Mouse (Mus musculus) spleen, adult 12 weeks (tissue): Measurements from ENCODE around the gene Abcb11.
"Not testable (repeated sequence)": the region's sequence is repeated elsewhere in the genome, so short reads cannot be mapped to it uniquely, and the experiment has no call there.

Experiments used
- DNase-seq: peaks from one replicate; pipeline ENCODE4 v3.0.0; 2022; ENCODE audit warnings: low spot score

Abcb11 gene

GRCm38 (mm10) chr2:69342496-69343221 lies at the start of gene Abcb11:
TSS of gene Abcb11 (minus strand) at chr2:69342616.
- no peak for DNase-seq

GRCm38 (mm10) chr2:69386118-69386871 lies 43.9 kb upstream of the Abcb11 start:
- DNase-seq = no peak

GRCm38 (mm10) chr2:69382838-69383237 lies 40.4 kb upstream of the Abcb11 start:
- no peak for DNase-seq

GRCm38 (mm10) chr2:69381740-69382139 lies 39.3 kb upstream of the Abcb11 start:
- DNase-seq = no peak

- DNase-seq = peak; percentile 1
Measured at GRCm38 (mm10) chr2:69380281-69380680, 37.9 kb upstream of the Abcb11 start, which contains the start of gene Dhrs9. TSS of gene Dhrs9 (plus strand) at chr2:69380445.

- DNase-seq = no peak
Measured at GRCm38 (mm10) chr2:69379801-69380200, 37.4 kb upstream of the Abcb11 start.

GRCm38 (mm10) chr2:69376780-69377179 lies 34.4 kb upstream of the Abcb11 start:
- DNase-seq = no peak

- DNase-seq = no peak
Measured at GRCm38 (mm10) chr2:69365275-69365674, 22.9 kb upstream of the Abcb11 start.

DNA sequence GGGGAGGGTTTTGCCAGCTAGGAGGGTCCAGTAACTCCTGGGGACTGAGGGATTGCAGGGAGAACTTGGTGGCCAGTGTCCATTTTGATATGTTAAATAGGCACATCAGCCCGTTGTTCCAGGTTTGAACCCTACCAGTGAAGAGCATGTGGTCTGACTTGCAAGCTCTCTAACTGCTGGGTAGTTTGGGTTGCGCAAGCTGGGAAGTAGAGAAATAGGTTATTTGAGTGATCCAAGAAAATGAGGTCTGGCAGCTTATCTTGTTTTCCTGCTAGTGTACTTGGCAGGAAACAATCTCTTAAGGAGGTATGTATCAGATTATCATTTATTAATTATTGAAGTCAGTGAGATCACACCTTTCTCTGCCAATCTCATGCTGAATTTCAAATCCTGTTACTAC lies 22.4 kb upstream of the Abcb11 start:
- DNase-seq = no peak

DNA sequence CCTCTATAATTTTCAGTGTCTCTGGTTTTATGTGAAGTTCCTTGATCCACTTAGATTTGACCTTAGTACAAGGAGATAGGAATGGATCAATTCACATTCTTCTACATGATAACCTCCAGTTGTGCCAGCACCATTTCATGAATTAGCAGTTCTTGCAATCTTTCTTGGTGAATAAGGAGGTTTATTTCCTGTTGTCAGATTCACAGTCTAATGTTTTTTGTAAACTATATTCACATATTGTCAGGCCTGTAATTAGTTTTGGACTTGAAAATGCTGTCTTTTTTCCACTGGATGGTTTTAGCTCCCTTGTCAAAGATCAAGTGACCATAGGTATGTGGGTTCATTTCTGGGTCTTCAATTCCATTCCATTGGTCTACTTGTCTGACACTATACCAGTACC lies 13.0 kb upstream of the Abcb11 start:
- not testable (repeated sequence) for DNase-seq

- no peak for DNase-seq
Measured at GRCm38 (mm10) chr2:69341506-69341905, 910 bp downstream of the Abcb11 start.

DNA sequence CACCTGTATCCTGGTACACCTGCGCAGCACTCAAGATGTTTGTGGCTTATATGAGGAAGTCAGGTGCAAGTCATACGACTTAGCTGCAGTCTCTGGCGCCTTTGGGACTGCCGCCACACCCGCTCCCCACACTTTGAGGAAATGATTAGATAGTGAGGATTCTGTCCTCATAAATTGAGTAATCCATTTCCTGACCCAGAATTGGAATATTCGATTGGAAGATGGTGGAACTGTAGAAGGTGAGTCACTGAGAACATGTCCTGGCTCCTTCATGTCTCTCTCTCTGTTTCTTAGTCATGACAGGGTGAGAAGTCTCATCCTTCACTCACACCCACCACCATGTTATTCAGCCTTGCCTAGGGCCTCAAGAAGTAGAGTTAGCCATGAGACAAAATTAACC lies 10.9 kb downstream of the Abcb11 start:
- not testable (repeated sequence) for DNase-seq

DNA sequence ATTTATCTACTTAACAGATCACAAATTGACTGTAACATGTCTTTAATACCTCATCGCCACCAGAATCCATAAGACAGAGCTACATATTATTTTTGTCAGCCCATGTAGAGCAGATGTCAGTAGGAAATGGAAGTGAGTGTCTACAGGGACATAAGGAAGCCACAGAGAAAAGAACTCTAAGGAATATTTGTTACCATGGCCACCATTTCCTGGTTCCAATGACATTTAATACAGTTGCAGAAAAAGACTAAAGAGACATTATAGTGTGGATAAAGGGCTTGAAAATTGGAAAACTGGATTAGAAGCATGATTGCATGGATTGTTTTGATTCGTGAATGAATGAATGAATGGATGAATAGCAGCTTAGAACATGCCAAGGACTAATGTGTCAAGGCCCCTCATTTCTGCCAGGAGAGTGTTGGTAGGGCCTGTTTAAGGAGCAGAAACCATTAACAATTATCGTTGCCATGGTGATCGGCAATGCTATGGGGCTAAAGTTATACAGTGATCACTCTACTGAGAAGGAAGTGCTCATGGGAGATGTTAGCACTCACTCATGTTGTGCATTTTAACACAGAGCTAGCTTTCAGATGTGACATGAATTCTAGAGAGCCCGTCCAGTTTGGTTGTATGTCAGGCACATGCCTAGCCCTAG lies 13.8 kb downstream of the Abcb11 start:
- no peak for DNase-seq

GRCm38 (mm10) chr2:69324881-69325660 lies 17.3 kb downstream of the Abcb11 start:
- DNase-seq = no peak

- DNase-seq = no peak
Measured at GRCm38 (mm10) chr2:69323018-69323417, 19.4 kb downstream of the Abcb11 start.

DNA sequence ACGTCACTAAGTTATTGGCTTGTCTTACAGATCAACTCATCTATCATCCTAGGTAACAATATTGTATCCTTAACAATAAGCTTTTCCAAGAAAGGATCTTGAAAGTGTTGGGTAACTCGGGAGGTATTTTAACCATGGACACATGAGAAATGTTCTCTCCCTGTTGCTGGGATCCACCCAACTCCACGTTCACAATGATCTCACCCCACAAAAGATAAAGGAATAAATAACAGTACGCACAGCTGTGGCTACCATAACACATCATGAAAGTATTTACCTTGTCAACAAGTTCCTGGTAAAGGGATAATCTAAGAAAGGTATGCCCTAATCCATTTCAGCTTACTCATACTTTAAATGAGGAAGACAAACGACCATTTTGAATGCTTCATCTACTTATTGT lies 21.0 kb downstream of the Abcb11 start:
- DNase-seq = no peak

GRCm38 (mm10) chr2:69311337-69311736 lies 31.1 kb downstream of the Abcb11 start:
- DNase-seq = no peak

DNA sequence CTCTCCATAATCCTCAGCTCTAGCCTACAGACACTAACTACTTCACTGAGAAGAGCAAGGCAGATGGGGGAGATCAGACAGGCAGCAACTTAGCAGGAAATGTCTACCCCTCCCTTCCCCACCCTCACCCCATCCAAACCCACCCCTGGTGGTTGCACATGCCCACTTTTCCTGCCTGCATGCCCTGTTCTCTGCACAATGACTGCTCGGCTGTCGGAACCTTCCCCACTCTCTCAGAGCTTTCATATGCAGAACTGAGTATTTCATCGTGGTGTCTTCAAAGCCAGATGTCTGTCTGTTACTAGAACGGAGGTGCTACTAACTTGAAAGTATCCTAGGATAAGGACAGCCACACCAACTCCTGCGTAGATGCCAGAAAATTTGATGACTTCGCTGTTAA lies 34.3 kb downstream of the Abcb11 start:
- no peak for DNase-seq

DNA sequence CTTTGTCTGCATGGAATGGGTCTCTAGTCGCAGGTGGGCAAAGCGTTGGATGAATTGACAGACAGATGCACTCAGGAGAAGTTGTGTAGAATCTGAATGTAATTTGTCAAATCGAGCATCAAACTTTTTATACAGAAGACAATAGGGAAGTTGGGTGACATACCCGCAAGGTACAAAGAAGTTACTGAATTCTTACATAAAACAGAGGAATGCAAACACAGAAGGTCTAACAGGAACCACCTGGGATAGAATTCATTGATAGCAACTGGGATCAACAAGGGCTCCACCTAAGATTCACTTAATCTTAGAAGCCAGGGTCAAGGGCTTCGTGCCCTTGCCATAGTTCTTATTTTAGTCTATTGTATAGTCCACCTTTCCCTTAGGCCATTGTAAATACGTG lies 41.8 kb downstream of the Abcb11 start:
- not testable (repeated sequence) for DNase-seq

GRCm38 (mm10) chr2:69294508-69294907 lies 47.9 kb downstream of the Abcb11 start:
- DNase-seq = no peak

- DNase-seq = no peak
Measured at GRCm38 (mm10) chr2:69288989-69289388, 53.4 kb downstream of the Abcb11 start.

DNA sequence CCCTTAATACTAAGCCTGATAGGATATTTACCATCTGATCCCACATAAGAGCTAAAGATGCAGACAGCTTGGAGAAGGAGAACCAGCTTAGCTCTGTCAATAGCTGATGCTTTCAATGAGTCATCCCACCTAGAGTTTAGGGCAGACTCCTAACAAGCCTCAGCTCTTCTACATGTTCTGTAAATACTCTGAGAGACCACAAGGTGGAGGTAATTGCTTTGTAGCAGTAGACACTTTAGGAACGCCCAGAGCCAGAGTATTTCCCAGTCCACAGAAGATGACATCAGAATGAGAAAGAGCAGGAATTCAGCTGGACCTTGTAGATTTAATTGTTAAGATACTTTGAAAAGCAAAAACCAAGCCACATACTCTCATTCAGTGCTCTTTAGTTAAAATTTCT lies 66.5 kb downstream of the Abcb11 start:
- no peak for DNase-seq
